Mouse (Mus musculus): ENCODE data around the gene Rspry1.

Rspry1 gene

DNA sequence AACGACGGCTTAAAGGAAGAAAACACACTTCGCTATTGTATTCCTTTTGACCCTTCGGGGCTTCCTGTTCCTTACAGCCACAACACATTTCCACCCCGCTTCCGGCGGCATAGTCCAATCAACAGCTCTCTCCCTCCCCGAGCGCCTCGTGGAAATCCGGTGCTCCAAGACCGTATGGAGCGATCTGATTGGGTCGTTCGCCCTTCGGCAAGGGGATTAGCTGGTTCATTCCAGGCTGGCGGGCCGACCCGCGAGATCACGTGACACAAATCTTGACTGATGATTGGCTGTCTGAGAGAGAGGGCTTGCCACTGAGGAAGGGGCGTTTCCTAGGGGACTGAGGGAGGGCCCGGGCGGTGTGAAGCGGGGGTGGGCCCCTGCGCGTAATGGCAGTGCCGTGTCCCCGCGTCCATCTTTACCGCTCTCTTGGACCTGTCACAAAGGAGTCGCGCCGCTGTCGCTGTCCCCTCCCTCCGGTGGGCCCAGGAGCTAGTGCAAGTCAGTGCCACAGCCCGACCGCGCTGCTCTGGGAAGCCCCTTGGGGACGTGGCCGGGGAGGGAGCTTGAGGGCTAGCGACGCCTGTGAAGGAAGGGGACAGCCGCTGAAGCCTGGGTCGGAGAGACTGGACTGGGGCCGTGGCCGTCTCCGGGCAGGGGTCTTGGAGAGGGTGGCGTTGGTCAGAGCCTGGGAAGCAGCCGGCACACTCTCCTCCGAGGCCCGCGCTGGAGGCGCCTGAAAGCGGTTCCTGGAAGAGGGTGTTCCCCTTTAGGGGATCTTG, at the start of gene Rspry1, which contains the start of gene Fam192a:
Rspry1 (plus strand) TSS at position 331 of the 779 bp plus-strand sequence.
Fam192a (minus strand) TSS at position 391 of the 779 bp plus-strand sequence.
- DNase-seq (ENCODE audit: low spot score in 2 of 2) = peak; percentile 100

DNA sequence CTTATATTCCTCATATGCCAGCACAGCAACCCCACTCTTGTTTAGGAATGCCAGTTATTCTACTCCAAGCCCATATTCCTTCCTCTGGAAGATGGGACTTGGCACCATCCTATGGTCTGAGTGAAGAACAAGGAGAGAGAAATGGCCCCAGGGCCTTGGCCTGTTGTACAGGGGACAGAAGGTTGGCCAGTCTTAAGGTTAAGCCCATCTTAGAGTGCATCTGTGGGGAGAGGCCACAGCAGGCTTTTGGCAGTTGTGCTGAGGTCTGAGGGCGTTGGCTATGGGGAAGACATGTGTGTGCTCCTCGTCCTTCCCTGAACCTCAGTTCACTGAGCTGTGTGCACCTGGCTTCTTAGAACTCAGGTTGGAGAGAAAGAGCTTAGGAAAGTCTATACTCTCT, 49.0 kb upstream of the Rspry1 start:
- no peak for DNase-seq (ENCODE audit: low spot score in 2 of 2)

DNA sequence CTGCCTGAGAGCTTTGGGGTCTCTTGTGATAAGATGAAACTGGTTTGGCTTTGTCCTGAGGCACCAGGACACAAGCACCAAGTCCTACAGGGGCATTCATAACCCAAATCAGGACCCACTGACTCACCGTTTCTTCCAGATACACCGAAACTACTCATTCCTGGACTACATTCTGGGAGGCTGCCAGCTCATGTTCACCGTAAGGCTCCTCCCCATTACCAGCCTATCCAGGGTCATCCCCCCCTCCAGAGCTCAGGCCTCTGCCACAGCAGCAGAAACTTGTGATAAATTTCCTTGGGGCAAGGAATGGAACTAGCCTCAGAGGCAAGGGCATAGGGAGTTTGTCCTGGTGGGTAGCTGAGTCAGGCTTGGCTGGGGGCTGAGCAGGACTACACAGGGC, 44.5 kb upstream of the Rspry1 start:
- DNase-seq (ENCODE audit: low spot score in 2 of 2) = no peak

DNA sequence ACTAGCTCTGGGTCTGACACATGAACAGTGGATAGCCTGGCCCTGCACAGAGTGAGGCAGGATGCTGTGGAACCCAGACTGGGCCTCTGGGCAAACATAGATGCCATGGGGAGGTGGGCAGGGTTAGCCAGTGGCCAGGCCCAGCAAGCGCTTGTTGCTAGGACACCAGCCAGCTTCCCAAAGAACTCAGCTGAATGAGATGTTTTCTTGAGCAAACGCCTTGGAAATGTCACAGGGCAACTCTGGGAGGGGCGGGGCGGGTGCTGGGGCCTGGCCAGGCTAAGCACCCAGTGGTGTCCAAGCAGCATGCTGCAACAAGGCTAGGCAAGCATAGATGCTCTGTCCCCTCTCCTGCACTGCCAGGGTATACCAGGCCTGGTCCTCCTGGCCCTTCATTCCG, 40.5 kb upstream of the Rspry1 start:
- no peak for DNase-seq (ENCODE audit: low spot score in 2 of 2)

DNA sequence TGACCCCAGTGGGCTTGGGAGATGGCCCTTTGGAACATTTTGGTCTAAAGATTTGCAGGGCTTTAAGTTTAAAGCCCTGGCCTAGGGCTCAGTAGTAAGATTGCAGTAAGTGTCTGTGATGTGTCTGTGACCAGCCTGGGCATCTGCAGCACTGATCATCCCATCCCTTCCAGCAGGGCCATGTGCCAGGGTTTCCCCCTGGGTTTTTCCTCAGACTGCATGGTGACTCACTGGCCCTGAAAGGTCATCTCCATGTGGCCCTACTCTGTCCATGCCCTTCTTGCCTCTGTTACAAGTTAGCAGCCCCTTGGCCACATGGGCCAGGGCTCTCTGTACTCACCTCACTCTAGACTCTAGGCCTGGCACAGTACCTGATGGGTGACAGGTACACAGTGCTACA, 37.3 kb upstream of the Rspry1 start:
- DNase-seq (ENCODE audit: low spot score in 2 of 2) = no peak

DNA sequence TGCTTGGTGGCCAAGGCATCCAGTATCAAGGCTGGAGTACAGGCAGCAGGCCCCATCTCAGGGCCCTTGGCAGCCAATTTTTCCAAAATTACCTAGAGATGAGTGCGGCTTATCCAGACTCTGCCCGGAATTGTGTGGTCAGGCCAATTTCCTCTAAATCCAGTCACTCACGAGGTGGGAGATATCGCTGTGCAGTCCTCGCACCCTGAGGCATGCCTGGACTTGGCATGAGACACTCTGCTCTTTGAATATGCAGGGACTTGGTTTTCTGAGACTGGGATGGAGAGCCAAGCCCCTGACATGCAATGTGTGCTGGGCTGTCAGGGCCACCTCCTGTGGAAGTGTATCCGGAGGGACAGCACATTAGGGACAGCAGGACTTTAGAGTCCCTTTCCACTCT, 35.7 kb upstream of the Rspry1 start:
- DNase-seq (ENCODE audit: low spot score in 2 of 2) = no peak

DNA sequence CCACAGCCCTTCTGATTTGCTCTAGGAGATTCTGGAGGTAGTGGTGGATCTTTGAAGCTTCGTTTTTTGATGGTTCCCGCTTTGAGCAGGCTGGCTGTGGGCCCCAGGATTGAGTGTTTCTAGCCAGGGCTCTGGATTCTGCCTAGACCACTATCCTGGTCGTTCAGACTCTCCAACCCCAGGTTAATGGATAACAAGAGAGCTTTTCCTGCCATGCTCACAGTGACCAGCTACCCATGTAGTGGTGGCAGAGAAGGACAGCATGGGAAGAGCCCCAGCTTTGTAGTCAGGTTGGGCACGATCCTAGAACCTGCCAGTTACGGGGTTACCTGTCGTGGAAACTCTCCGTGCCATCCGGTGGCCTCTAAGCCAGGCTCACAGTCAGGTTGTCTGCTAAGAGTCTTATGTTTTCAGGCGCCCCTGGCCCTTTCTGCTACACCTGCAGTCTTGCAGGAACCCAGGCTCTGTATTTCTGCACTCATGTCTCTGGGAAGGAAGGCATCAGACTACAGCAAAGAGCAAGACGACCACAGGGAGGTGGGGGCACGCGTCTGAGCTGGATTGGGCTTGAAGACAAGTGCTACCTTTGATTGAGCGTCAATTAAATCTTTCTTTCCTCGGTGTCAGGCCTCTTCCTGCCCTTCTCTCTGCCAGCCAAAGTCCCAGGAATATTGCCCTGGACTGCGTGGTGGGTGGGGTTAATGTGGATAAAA, 35.1 kb upstream of the Rspry1 start:
- DNase-seq (ENCODE audit: low spot score in 2 of 2) = no peak

DNA sequence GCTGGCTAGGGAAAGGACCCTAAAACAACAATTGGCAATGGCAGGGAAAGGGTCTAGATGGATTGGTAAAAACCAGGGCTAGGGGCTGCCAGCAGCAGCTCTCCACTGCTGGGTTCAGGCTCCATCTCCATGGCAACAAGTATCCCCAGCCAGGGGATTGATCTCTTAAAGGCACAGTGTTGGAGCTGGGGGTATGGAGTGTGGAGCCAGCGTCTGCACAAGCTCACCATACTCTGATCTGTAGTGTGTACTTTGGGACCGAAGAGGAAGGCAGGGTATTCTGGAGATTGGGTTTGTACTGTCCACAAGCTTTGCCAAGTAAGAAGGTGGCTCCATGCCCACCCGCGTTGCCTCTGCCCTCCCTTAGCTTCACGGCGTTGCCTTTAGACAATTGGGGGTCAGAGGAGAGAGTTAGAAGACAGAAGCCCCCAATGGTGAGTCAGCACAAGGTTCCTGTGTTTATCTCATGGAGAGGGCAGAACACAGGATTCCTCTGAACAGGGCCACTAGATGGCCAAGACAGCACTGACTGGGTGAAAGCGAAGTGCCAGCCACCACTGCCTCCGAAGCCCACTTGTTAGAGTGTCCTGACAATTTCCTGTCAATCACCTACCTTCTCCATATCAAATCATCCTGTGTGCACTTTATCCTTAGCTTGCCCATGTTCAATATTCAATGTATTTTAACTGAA, 34.4 kb upstream of the Rspry1 start:
- DNase-seq (ENCODE audit: low spot score in 2 of 2) = no peak

DNA sequence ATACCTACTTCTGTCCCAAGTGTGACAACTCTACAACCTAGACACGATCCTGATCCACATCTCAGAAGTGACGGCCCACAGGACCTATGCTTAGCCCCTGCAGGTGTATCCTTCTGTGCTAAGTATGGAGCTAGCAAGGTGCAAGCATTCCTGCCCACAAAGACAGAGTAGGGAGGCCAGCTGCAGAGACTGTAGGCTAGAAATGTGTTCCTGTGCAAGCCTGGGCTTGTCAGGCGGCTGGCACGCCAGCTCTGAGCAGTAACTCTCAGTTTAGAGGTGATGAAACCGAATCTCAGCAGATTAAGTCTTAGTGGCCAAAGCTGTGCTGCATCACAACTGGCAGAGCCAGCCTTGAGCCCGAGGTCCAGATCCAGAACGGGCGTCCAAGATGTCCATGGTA, 33.6 kb upstream of the Rspry1 start:
- no peak for DNase-seq (ENCODE audit: low spot score in 2 of 2)

DNA sequence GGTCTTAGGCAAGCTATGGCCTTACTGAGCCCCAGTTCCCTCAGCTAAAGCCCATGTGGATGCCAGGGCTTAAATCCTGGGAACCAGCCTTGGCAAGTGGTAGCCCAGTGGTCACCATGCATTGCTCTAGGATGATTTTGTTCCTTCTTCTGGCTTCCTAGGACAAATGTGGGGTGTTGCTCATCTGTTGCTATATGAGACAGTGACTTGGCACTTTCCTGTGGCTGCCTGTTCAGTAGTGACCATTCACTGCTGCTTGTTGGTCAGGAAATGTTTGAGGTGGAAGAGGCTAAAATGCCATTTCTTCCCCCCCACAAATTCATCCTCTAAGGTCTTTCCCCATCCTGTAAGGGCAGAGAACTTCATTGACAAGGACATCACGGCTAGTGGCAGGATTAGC, 32.3 kb upstream of the Rspry1 start:
- DNase-seq (ENCODE audit: low spot score in 2 of 2) = no peak

DNA sequence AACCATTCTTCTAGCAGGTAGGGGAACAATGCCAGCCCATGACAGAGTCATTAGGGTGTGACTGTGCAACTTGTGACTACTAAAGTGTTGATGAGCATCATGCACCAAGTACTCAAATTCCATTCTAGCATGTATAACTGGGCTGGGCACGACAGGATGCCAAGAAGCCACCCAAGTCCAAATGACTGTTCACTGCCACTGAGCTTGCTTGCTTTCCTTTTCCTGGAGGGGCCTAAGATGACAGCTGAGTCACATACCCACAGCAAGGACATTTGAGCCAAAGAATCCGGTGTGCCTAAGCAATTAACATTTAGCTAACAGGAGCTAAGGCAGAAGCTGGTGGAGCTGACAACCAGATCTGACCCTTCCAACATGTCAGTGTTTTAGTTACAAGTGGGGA, 29.8 kb upstream of the Rspry1 start:
- no peak for DNase-seq (ENCODE audit: low spot score in 2 of 2)

DNA sequence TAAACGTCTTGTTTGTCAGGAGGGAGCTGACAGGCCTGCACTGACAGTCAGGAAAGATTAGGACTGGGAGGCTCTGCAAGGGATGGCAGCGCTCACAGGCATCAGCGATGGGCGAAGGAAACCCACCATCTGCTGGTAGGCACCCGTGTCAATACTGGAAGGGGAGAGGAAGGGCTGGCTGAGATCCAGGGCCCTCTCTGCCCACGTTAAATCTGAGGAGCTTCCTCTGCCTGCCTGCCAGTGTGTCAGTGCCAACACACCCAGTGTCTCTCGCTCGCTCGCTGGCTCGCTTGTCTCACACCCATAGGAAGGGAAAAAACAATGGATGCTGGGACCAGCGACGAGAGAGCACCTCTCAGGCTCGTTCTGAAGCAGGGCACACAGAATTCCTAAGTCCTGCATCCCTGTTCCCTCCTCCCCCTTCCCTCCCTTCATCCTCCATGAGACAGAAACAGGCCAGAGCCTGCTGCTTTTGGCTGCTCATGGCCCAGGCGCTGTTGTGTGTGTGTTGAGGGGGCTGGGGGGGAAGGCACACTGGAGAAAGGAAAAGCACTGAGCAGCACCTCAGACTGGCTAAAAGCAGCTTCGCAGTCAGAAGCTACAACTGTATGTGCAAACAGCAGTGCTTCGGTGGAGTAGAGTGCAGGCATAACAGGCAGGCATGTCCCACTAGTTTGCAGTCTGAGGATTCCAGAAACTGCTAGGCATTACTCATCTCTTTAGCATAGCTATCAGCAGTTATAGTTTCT, 27.4 kb upstream of the Rspry1 start:
- peak; percentile 65 to 71 for DNase-seq (ENCODE audit: low spot score in 2 of 2)

DNA sequence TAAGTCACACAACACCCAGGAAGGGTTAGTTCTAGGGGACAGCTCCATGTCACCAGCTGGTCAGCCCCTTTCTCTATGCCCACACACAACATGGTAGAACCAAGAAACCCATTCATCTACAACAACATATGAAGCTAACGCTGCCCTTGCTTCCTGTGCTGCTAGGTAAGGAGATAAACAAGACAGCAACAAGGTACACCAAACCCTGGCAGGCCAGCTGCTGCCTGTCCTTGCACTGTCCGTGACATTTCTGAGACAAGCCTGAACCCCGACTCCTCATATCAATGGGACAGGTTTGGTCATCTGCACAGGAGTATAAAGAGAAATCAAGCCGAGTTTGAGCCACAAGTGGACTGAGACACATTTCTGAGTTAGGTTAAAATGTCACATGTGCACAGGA, 26.6 kb upstream of the Rspry1 start:
- no peak for DNase-seq (ENCODE audit: low spot score in 2 of 2)

DNA sequence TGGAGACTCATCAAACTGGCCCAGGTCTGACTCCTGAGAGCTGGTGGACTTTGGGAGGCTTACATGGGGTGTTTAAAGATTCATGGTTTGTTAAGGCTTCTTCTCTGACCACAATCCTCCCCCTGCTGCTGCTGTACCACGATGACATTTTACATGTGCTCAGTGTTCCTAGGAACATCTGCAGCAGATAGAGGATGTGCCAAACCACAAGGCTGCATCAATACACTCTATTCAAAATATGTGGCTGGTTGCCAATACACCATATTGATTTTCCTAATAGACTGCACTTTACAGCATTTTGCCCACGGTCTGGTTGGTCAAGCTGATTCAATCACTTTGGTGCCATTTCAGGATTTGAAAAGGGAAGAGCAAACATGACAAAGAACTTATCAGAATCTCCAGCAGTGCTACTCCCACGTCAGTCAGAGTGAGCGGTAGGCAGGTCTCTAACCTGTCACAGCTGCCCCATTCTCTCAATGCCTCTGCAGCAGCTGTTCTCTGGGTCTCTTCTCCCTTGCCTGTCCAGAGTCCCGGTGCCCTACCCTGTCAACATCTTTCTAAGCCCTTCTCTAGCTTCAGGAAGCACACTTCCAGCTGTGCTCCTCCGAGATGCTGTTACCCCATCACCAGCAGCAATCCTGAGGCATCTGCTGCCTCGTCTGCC, 19.8 kb upstream of the Rspry1 start:
- no peak for DNase-seq (ENCODE audit: low spot score in 2 of 2)

DNA sequence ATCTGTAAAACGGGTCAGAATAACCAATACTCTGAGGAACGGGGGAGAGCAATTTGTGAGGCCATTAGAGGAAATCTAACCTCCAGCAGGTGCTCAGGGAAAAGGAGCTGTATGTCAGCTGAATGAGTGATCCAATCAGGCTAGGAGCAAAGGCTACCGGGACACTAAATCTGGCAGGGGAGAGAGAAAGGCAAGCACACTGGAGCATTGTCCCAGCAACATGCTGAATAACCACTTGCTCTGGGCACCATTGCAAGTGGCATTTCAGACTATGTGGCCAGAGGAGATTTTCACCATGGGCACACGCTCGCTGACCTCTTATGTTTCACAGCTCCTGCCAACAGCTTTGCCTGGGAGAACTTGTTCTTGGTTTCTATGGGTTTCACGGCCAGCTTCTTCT, 19.2 kb upstream of the Rspry1 start:
- DNase-seq (ENCODE audit: low spot score in 2 of 2) = no peak

DNA sequence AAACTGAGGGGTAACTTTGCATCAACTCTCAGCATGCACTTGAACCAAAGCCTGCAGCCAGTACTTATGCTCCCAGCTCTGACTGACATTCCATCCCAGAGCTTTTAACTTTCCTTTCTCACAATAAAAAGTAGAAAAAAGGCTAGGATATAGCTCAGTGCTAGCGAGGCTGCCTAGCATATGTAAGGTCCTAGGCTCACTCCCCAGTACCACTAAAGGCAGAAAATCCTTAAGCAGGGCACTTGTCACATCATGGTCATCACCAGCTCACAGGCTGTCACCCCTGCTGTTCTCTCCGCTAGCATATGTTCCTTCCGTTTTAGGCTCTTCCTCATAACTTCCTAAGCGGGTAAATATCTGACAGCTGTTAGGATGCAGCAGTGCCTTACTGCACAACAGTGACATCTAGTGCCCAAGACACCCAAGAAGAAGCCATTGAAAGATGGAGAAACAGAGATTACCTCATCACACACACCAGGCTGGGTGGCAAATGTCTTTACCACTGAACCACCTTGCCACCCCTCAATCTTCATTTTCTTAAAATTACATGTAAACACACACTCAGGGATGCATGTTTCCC, 17.4 kb upstream of the Rspry1 start:
- peak in 1 of 2 experiments; percentile 53 for DNase-seq (ENCODE audit: low spot score in 2 of 2)

DNA sequence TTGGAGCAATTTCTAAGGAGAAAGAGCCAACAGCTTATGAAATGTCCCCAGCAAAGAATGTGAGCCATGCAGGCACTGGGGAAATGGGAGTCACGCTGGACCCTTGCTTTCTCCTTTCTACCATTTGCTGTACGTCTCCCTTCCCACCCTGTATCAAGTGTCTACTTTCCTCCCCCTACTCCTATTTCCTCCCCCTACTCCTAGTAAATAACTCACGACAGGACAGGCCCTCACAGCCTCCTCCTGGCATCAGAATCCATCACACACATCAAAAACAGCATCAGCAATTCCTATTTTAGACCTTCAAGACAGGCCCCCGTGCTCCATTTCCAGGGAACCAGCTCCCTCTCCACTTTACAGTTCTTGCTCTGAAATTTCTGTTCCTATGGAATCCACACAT, 10.0 kb upstream of the Rspry1 start:
- no peak for DNase-seq (ENCODE audit: low spot score in 2 of 2)

DNA sequence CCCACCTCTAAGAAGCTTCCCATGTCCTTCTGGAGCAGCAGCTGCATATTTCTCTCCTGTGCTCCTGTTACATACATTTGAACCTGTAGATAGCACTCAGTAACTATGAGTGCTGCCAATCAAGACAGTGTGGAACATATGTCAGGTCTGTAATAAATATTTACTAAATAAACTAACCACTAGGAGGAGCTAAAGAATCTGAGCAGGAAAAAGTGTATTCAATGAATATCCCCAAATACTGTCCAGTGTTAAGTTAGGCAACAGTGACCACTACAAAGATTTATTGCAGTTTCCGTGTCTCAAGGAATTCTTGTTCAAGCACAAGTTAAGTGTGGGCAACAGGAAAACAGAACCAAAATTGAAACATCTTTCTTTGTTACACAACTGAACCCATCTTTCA, 7.5 kb upstream of the Rspry1 start:
- no peak for DNase-seq (ENCODE audit: low spot score in 2 of 2)

DNA sequence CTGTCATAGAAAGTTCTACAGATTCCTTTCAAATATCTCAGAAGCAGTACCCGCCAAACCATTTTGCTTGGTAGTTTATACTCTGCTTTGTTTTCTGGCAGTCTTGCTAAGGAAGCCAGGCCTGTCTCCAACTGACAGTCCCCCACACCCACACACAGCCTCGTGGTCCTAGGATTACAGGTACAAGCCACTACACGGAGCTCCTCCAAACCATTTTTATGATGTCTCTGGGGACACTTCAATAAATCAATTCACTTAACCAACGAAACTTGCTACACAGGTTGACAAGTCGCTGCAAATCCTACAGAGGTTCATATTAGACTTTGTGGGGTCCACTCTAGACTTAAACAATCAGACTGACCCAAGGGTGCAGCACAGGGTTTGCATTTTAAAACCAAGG, 1.3 kb upstream of the Rspry1 start:
- DNase-seq (ENCODE audit: low spot score in 2 of 2) = no peak

DNA sequence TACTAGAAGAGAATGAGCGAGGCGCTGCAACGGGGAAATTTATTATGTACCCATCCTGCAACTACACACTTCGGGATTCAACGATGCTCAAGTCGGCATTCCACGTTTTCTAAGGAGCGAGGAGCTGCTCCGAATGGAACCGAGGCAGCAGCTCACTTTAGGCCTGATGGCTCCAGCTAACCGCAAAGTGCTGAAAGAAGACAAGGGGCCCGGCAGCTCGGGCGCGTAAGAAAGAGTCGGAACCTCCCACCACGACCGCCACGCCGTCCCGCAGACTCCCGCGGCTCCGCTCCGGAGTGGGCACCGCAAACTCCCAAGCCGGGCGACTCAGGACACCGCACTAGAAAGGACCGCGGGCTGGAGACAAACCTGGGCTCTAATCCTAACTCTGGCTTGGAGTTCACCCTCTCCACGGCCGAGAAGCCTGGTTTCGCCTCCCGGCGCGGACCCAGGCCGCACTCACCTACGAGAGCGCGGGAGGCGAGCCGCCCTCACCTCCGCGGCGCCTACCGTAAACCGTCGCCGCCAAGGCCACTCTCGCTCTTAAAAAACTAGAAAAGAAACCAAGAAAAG, 617 bp upstream of the Rspry1 start:
- peak; percentile 24 to 29 for DNase-seq (ENCODE audit: low spot score in 2 of 2)
